Mouse (Mus musculus) liver, embryonic 14.5 days (tissue): ENCODE measurements around the gene Mrpl54.

Experiments used
- CTCF ChIP-seq: IDR thresholded peaks from 2 replicates; pipeline ENCODE4 v1.5.1; 2016; ENCODE audit warnings: antibody characterized with exemption, low read depth, control low read depth
- EP300 ChIP-seq: IDR thresholded peaks from 2 replicates; pipeline ENCODE4 v1.6.1; 2016; ENCODE audit warnings: antibody characterized with exemption, low read depth

DNA sequence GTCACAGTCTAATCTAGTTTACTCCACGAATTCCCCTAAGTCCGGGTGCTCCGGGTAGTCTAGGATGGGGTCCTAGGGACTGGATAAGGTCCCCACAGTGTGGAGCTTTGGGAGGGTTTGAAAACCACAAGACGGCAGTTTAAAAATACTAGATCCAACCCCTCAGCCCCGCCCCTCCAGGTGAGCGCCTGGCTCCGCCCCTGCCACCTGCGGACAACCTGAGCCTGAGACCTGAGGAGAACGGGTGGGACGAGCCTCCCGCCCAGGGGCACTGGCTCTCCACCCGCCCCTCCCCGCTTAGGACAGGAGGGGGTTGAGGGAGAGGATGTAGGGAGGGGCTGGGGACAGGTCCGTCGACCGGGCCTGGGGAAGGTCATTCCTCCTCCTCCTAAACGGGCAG is 18.0 kb upstream of the Mrpl54 start:
- TF ChIP-seq CTCF: no peak
- no peak for TF ChIP-seq EP300
